In genomic region chr1:54046923-54047322, GRCm38 (mm10) we compare ENCODE assay signal across 11 mouse cellular contexts.
DNase-seq lines count a peak whose midpoint lies in the region; ATAC-seq and TF ChIP-seq lines count a peak whose summit lies in the region.
"Had no signal": no experiment of that assay in that cellular context is flagged by ENCODE, and none has a peak within 500 bp of the region (broad histone marks: within the 10 kb centered on the region; RNA-seq: fewer than 3 reads in every experiment).

No protein-coding gene starts in this region.

- no peak overlapping the region for H3K9ac ChIP-seq in lung, embryonic 14.5 days
- H3K9ac ChIP-seq in heart, embryonic 13.5 days = no peak overlapping the region
- no peak overlapping the region for H3K9ac ChIP-seq in forebrain, postnatal 0 days

- H3K27ac ChIP-seq in lung, embryonic 14.5 days (ENCODE audit: low read depth) = no peak overlapping the region
- peak overlapping the region; percentile 5; the same call in 1 of the 2 replicates for H3K27ac ChIP-seq in heart, embryonic 13.5 days (replicated peaks)
- no peak overlapping the region for H3K27ac ChIP-seq in forebrain, postnatal 0 days (ENCODE audit: low read depth, low read length)
- H3K27ac ChIP-seq: macrophage had no signal

- peak; percentile 22 for DNase-seq in adrenal gland, adult 2 months
- DNase-seq in adrenal gland, postnatal 4 days (ENCODE audit: low spot score in 2 of 2) = no peak
- peak; percentile 26 for DNase-seq in lung, embryonic 14.5 days
- DNase-seq in lung, postnatal 4 days = no peak
- DNase-seq in lung, postnatal 36 days = peak; percentile 27
- DNase-seq in cerebellum, adult 9-11 months = no peak
- no peak for DNase-seq in forebrain, postnatal 0 days
- DNase-seq: right cerebral cortex, postnatal 4 days had no signal

- no peaks in the 10 kb centered on the region for H3K27me3 ChIP-seq in lung, embryonic 14.5 days (ENCODE audit: insufficient read depth, low read length)
- H3K27me3 ChIP-seq in heart, embryonic 13.5 days (replicated peaks) = no peaks in the 10 kb centered on the region
- no peaks in the 10 kb centered on the region for H3K27me3 ChIP-seq in forebrain, postnatal 0 days (ENCODE audit: insufficient read depth, low read length)

- H3K4me3 ChIP-seq in lung, embryonic 14.5 days (ENCODE audit: low read depth, low read length) = no peak overlapping the region
- no peak overlapping the region for H3K4me3 ChIP-seq in heart, embryonic 13.5 days
- H3K4me3 ChIP-seq in forebrain, postnatal 0 days (ENCODE audit: low read depth, low read length) = no peak overlapping the region

- WGBS in lung, embryonic 14.5 days = 28% methylated on average over 1 of the region's 1 CpGs
- 0% methylated on average over 1 of the region's 1 CpGs for WGBS in heart, embryonic 13.5 days
- 80% methylated on average over 1 of the region's 1 CpGs for WGBS in forebrain, postnatal 0 days

- H3K36me3 ChIP-seq in lung, embryonic 14.5 days (ENCODE audit: insufficient read depth) = no peaks in the 10 kb centered on the region
- no peaks in the 10 kb centered on the region for H3K36me3 ChIP-seq in heart, embryonic 13.5 days
- H3K36me3 ChIP-seq in forebrain, postnatal 0 days (ENCODE audit: insufficient read depth) = no peaks in the 10 kb centered on the region

- no peak overlapping the region for H3K4me2 ChIP-seq in lung, embryonic 14.5 days
- H3K4me2 ChIP-seq in heart, embryonic 13.5 days = no peak overlapping the region
- no peak overlapping the region for H3K4me2 ChIP-seq in forebrain, postnatal 0 days (ENCODE audit: low read depth)

- no peak for TF ChIP-seq CTCF in lung, embryonic 14.5 days (IDR thresholded peaks at IDR 0.05; ENCODE audit: low read depth)
- TF ChIP-seq CTCF in forebrain, postnatal 0 days (IDR thresholded peaks at IDR 0.05; ENCODE audit: low read depth) = no peak

- no peaks in the 10 kb centered on the region for H3K9me3 ChIP-seq in lung, embryonic 14.5 days (ENCODE audit: low read depth, low read length)
- no peaks in the 10 kb centered on the region for H3K9me3 ChIP-seq in heart, embryonic 13.5 days
- no peaks in the 10 kb centered on the region for H3K9me3 ChIP-seq in forebrain, postnatal 0 days (ENCODE audit: low read length)

- no peak for ATAC-seq in lung, embryonic 14.5 days (ENCODE audit: insufficient read depth)
- ATAC-seq in heart, embryonic 13.5 days (ENCODE audit: extremely low read depth, insufficient number of reproducible peaks, low FRiP score, low TSS enrichment) = no peak
- ATAC-seq in forebrain, postnatal 0 days = no peak
- ATAC-seq: intestine, embryonic 16.5 days had no signal

- H3K4me1 ChIP-seq in lung, embryonic 14.5 days (ENCODE audit: insufficient read depth) = no peaks in the 10 kb centered on the region
- H3K4me1 ChIP-seq in heart, embryonic 13.5 days = peaks cover 44% of the 10 kb centered on the region
- no peaks in the 10 kb centered on the region for H3K4me1 ChIP-seq in forebrain, postnatal 0 days (ENCODE audit: insufficient read depth)

Comparison
In these comparisons a context has a peak if more than half of its experiments do, and no peak if none do; other contexts are left out.
1. DNase-seq: peak in adrenal gland, adult 2 months (single experiment), lung, embryonic 14.5 days (single experiment) and lung, postnatal 36 days (single experiment); none in adrenal gland, postnatal 4 days (0 of 2), lung, postnatal 4 days (0 of 2), cerebellum, adult 9-11 months (single experiment) and forebrain, postnatal 0 days (single experiment).